Mouse (Mus musculus) hindbrain, embryonic 11.5 days (tissue): ENCODE data around the gene Cd300e. TPM values are rescaled to one million over a fixed set of nuclear protein-coding genes. Genes with fewer than 3 reads are reported as not detected.
A peak's percentile ranks its signal among the peaks of the same experiment; 100 is the strongest.

Source experiments
- ATAC-seq: fragments of 200-750 bp; cut with Nextera tagmentation; 2 replicates; pipeline ENCODE4 v1.8.0; 2017; ENCODE audit warnings: mild to moderate bottlenecking, moderate TSS enrichment, moderate library complexity; ENCODE audit not compliant: low FRiP score
- DNase-seq: peaks from one replicate; pipeline ENCODE4 v3.0.0-alpha.2; 2015; ENCODE audit warnings: low spot score
- H3K27ac ChIP-seq: fragments of 300-500 bp; sonication (generic); 2 replicates; pipeline ENCODE4 v1.5.1; 2014; ENCODE audit warnings: mild to moderate bottlenecking, low read depth, low read length
- H3K27me3 ChIP-seq: fragments of 300-500 bp; sonication (generic); 2 replicates; pipeline ENCODE4 v1.6.1; 2014; ENCODE audit warnings: mild to moderate bottlenecking, low read length, moderate library complexity, mixed read lengths; ENCODE audit not compliant: control insufficient read depth, insufficient read depth
- H3K36me3 ChIP-seq: fragments of 300-500 bp; sonication (generic); 2 replicates; pipeline ENCODE4 v1.6.1; 2014; ENCODE audit warnings: mild to moderate bottlenecking, low read length, moderate library complexity, mixed read lengths; ENCODE audit not compliant: control insufficient read depth, insufficient read depth
- H3K4me1 ChIP-seq: fragments of 300-500 bp; sonication (generic); replicated peaks from 2 replicates; pipeline ENCODE4 v1.6.1; 2014; ENCODE audit warnings: low read length, mixed read lengths; ENCODE audit not compliant: control insufficient read depth, insufficient read depth
- H3K4me2 ChIP-seq: fragments of 300-500 bp; sonication (generic); replicated peaks from 2 replicates; pipeline ENCODE4 v1.6.1; 2014; ENCODE audit warnings: mild to moderate bottlenecking, low read depth, low read length
- H3K4me3 ChIP-seq: fragments of 300-500 bp; sonication (generic); 2 replicates; pipeline ENCODE4 v1.5.1; 2014; ENCODE audit warnings: low read depth, low read length
- H3K9ac ChIP-seq: fragments of 300-500 bp; sonication (generic); 2 replicates; pipeline ENCODE4 v1.6.1; 2014; ENCODE audit warnings: low read depth, low read length
- H3K9me3 ChIP-seq: fragments of 300-500 bp; sonication (generic); 2 replicates; pipeline ENCODE4 v1.6.1; 2016; ENCODE audit warnings: low read length; ENCODE audit not compliant: control insufficient read depth
- WGBS: fragments of 180-500 bp; shearing (Covaris S2); extraction: QIAGEN DNeasy Blood & Tissue Kit; methylation state at CpG from one replicate; pipeline ENCODE4 v1.1.7; 2014; 5-methylcytosine and 5-hydroxymethylcytosine counted together
- polyA plus RNA-seq: library from polyadenylated mRNA; unstranded; fragments of >200 nt; fragmentation: Nextera tagmentation; extraction: Ambion mirVana; gene quantifications from 2 replicates; pipeline ENCODE4 v1.2.1, GENCODE M21; 2014

Gene Cd300e
- polyA plus RNA-seq, 1 experiment from 2014 or later = not detected

DNA sequence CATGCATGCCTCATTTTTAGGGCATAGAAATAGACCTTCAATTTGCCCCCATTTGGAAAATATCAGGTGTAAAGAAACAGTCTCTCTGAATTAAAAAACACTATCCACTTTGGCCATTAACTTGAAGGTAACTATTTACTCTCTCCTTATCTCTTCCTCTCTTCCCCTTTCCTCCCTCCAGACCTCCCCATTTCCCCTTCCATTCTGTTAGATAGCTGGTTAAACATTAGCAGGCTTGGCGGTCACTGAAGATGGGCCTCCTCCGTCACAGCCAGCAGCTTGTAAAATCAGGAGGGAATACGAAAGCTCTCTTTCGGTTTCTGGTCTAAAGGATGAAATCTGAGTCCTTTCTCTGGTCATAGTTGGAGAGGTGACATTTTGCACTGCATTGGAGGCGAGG lies 13.9 kb upstream of the Cd300e start:
- Histone ChIP-seq H3K4me2 (no peak overlapping the region), H3K4me1 (peaks cover 4% of the 10 kb centered on the region), H3K9ac (no peak overlapping the region), H3K27ac (no peak overlapping the region), H3K9me3 (no peaks in the 10 kb centered on the region), H3K27me3 (peaks cover 18% of the 10 kb centered on the region), H3K4me3 (no peak overlapping the region), H3K36me3 (no peaks in the 10 kb centered on the region)
- DNase-seq (no peak), ATAC-seq (no peak)
- 56% methylated on average over 5 of the region's 5 CpGs for WGBS

DNA sequence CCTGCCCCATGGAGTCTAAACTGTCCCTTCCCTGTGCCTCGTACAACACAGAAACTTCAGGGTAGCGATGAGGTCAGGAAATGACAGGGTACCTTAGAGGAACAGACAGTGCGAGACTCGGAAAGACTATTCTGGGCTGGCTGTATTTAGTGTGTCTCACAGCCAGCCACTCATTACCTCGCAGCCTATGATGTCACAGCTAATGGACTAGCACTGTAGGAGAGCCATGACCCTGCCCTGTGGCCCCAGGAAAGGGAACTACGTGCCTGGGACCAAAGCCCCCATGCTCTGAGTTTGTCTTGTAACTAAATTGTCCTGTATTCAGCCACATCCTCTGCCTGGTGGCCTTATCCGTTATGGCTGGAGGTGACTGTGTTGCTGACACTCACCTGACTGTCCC lies 13.4 kb upstream of the Cd300e start:
- Histone ChIP-seq H3K4me1 (peaks cover 6% of the 10 kb centered on the region), H3K36me3 (no peaks in the 10 kb centered on the region), H3K4me3 (no peak overlapping the region), H3K4me2 (no peak overlapping the region), H3K27me3 (peaks cover 18% of the 10 kb centered on the region), H3K27ac (no peak overlapping the region), H3K9ac (no peak overlapping the region), H3K9me3 (no peaks in the 10 kb centered on the region)
- DNase-seq (no peak), ATAC-seq (no peak)
- 81% methylated on average over 7 of the region's 7 CpGs for WGBS

GRCm38 (mm10) chr11:115073002-115073401 lies 11.0 kb upstream of the Cd300e start:
- no peak overlapping the region for H3K9ac ChIP-seq
- DNase-seq = no peak
- peaks cover 28% of the 10 kb centered on the region for H3K27me3 ChIP-seq
- no peak overlapping the region for H3K4me2 ChIP-seq
- H3K4me1 ChIP-seq = peaks cover 6% of the 10 kb centered on the region
- H3K36me3 ChIP-seq = no peaks in the 10 kb centered on the region
- 63% methylated on average over 5 of the region's 5 CpGs for WGBS
- no peak overlapping the region for H3K4me3 ChIP-seq
- no peak for ATAC-seq
- H3K9me3 ChIP-seq = no peaks in the 10 kb centered on the region
- H3K27ac ChIP-seq = no peak overlapping the region

- Histone ChIP-seq H3K9me3 (no peaks in the 10 kb centered on the region), H3K27ac (0 out of 2 replicates have a peak overlapping the region, but pooled peaks have one; percentile 30), H3K4me1 (peaks cover 6% of the 10 kb centered on the region), H3K36me3 (no peaks in the 10 kb centered on the region), H3K27me3 (peaks cover 28% of the 10 kb centered on the region), H3K4me3 (no peak overlapping the region), H3K9ac (0 out of 2 replicates have a peak overlapping the region, but pooled peaks have one; percentile 7), H3K4me2 (peak overlapping the region; percentile 32)
- ATAC-seq (no peak), DNase-seq (peak; percentile 27)
- WGBS = 12% methylated on average over 14 of the region's 14 CpGs
Observed at GRCm38 (mm10) chr11:115071631-115072294, 9.8 kb upstream of the Cd300e start.

- peak overlapping the region; percentile 30; the same call in 1 of the 2 replicates for H3K27ac ChIP-seq
- peak overlapping the region; percentile 32 for H3K4me2 ChIP-seq
- peak; percentile 53 for ATAC-seq
- no peak overlapping the region for H3K4me3 ChIP-seq
- 5% methylated on average over 9 of the region's 9 CpGs for WGBS
- 0 out of 2 replicates have a peak overlapping the region, but pooled peaks have one; percentile 7 for H3K9ac ChIP-seq
- H3K27me3 ChIP-seq = peaks cover 28% of the 10 kb centered on the region
- H3K36me3 ChIP-seq = no peaks in the 10 kb centered on the region
- peaks cover 6% of the 10 kb centered on the region for H3K4me1 ChIP-seq
- H3K9me3 ChIP-seq = no peaks in the 10 kb centered on the region
- peak; percentile 56 for DNase-seq
Observed at GRCm38 (mm10) chr11:115071015-115071551, 9.1 kb upstream of the Cd300e start.

DNA sequence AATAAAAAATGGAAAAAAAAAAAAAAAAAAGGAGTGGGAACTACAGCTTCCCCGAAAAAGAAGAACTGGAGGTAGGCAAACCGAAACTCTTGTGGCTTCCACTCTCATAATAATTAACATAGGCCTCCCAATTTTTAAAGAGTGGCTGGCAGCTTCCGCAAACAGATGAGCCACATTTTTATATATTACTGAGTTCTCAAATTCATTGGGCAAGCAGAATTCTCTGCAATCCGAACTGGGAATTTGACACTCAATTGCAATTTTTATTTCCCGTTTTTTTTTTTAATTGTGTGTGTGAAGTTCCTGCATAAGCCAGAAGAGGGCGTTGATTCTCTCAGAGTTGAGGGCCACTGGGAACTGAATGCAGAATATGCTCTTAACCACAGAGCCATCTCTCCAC lies 4.8 kb upstream of the Cd300e start:
- no peak for ATAC-seq
- peaks cover 14% of the 10 kb centered on the region for H3K27me3 ChIP-seq
- H3K4me2 ChIP-seq = no peak overlapping the region
- no peaks in the 10 kb centered on the region for H3K36me3 ChIP-seq
- 70% methylated on average over 6 of the region's 6 CpGs for WGBS
- H3K9me3 ChIP-seq = no peaks in the 10 kb centered on the region
- H3K9ac ChIP-seq = no peak overlapping the region
- peaks cover 6% of the 10 kb centered on the region for H3K4me1 ChIP-seq
- no peak for DNase-seq
- no peak overlapping the region for H3K27ac ChIP-seq
- no peak overlapping the region for H3K4me3 ChIP-seq

DNA sequence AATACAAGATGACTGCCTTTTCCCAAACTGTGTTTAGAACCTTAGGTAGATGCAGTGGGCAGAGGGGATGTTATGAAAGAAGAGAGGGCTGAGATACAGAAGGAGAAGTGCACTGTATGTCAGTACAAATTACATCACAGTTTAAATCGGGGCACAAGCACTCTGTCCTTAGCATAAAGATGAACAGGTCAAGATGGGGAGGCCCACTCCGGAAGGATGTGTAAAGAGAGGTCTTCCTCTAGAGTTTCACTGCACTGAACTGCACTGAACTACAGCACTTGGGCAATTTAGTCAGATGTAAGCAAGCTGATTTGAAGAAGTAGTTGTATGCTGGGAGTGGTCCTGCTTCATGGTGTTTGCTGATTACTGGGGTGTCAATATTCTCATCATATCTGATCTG lies 2.2 kb downstream of the Cd300e start:
- no peaks in the 10 kb centered on the region for H3K9me3 ChIP-seq
- 75% methylated on average over 2 of the region's 2 CpGs for WGBS
- H3K9ac ChIP-seq = no peak overlapping the region
- no peak for ATAC-seq
- DNase-seq = no peak
- no peak overlapping the region for H3K4me2 ChIP-seq
- H3K4me1 ChIP-seq = no peaks in the 10 kb centered on the region
- H3K27ac ChIP-seq = no peak overlapping the region
- no peaks in the 10 kb centered on the region for H3K36me3 ChIP-seq
- no peak overlapping the region for H3K4me3 ChIP-seq
- 0 out of 2 replicates have a peak, but pooled peaks cover 2% of the 10 kb centered on the region for H3K27me3 ChIP-seq

DNA sequence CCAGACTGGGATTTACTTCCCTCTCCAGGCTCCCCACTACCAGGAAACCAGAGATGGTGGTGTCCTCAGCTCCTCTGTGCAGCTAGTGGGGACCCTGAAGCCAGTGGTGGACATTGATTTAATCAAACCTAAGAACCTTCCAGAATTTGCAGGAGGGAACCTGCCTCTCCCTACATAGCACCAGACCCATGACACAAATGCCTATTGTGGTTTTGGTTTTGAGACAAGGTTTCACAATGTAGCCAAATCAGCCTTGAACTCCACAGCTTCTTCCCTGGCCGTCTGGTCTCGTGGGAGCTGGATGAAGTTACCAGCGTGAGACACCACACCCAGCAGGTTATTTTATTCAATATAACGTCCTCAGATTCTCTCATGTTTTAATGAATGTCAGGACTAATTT lies 3.3 kb downstream of the Cd300e start:
- no peak overlapping the region for H3K4me2 ChIP-seq
- 0 out of 2 replicates have a peak, but pooled peaks cover 2% of the 10 kb centered on the region for H3K27me3 ChIP-seq
- no peak overlapping the region for H3K27ac ChIP-seq
- WGBS = 80% methylated on average over 4 of the region's 4 CpGs
- no peaks in the 10 kb centered on the region for H3K4me1 ChIP-seq
- no peak for DNase-seq
- H3K4me3 ChIP-seq = no peak overlapping the region
- no peak overlapping the region for H3K9ac ChIP-seq
- no peaks in the 10 kb centered on the region for H3K9me3 ChIP-seq
- no peak for ATAC-seq
- no peaks in the 10 kb centered on the region for H3K36me3 ChIP-seq

- no peak overlapping the region for H3K27ac ChIP-seq
- H3K9ac ChIP-seq = no peak overlapping the region
- no peaks in the 10 kb centered on the region for H3K27me3 ChIP-seq
- DNase-seq (no peak), ATAC-seq (no peak)
- no peaks in the 10 kb centered on the region for H3K4me1 ChIP-seq
- no peaks in the 10 kb centered on the region for H3K36me3 ChIP-seq
- no peak overlapping the region for H3K4me3 ChIP-seq
- no peaks in the 10 kb centered on the region for H3K9me3 ChIP-seq
- no peak overlapping the region for H3K4me2 ChIP-seq
Observed at GRCm38 (mm10) chr11:115054537-115054936, 7.4 kb downstream of the Cd300e start.
